Mouse (Mus musculus): ENCODE data around the gene Dvl2.

Gene Dvl2

GRCm38 (mm10) chr11:70028401-70029129, 28.2 kb downstream of the Dvl2 start:
- DNase-seq (ENCODE audit: low spot score), result no peak

DNA sequence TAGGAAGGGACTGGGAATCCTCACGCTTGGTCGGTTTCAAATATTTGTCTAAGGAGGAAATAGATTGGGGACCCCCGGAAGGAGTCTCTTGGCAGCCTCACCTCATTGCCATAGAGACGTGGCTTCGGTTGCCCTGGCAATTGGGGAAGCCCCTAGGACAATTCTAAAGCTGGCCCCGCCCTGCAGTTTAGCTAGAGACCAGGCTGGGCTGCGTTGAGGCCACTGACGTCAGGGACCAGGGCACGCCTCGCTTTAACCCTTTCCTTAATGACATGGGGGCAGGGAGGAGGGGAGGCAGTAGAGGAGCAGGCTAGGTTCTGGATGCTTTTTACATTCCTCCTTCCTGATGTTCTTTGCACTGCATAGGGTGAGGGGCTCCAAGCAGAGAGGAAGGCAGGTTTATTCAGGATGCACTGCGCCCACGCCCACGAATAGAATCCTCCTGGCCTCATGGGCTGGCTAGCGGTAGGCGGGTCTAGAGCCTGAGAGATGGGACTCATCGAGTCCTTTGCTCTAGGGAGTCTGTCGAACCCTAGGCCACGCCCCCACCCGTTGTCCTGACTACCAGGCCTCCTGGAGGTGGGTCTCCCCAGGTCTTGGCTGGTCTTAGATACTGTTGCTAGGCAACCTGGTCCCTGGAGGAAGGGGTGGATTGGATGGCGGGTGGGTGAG, 28.9 kb downstream of the Dvl2 start:
- peak; percentile 48 for DNase-seq (ENCODE audit: low spot score)

DNA sequence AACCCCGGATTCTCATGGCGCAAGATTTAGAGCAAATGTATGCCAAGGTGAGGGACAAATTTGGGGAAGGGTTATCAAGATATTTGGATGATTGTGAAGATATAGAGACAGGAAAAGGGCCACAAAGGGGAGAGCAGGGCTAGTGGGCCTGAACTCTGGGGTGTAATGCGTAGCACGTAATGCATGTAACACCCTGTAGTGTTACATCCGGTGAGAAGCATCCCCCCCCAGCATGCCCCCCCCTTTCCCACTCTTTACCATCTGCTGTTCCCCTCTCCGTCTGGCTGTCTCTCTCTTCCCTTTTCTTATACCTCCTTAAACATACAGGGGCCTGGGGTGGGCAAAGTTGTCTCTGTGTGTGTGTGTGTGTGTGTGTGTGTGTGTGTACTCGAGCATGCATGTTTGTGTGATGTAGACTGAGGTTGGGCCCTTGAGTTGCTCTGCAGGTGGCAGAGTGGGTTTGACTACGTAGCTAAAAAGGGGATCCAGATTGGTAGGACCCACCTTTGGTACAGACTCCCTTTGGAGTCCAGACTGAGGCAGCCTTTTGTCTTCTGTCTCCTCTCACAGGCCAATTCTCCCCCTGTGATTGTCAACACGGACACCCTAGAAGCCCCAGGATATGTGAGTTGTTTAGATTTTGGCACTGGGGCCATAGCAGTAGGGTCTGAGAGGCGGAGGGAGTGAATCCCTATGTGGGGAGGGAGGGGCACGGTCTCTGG, 29.6 kb downstream of the Dvl2 start:
- DNase-seq (ENCODE audit: low spot score), result no peak

DNA sequence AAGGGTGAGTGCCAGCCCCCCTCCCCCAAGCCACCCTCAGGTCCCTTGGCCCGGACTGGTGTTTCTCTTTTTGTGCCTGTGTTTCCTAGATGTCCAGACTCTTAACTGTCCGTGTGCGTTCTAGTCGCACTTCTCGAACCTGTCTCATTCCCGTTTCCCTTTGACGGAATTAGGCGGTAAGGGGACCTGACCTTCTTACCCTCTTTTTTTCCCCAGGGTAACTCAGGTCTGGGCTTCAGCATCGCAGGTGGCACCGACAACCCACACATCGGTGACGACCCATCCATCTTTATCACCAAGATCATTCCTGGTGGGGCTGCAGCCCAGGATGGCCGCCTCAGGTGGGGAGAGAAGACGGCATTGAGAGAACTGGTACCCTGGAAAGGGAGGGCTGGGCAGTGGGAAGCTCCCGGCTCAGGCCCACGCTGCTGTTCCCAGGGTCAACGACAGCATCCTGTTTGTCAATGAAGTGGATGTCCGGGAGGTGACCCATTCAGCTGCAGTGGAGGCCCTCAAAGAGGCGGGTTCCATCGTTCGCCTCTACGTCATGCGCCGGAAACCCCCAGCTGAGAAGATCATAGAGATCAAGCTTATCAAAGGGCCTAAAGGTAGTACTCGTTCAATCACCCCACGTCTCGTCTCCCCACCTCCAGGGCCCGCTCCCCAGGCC, 30.4 kb downstream of the Dvl2 start:
- DNase-seq (ENCODE audit: low spot score), result no peak

DNA sequence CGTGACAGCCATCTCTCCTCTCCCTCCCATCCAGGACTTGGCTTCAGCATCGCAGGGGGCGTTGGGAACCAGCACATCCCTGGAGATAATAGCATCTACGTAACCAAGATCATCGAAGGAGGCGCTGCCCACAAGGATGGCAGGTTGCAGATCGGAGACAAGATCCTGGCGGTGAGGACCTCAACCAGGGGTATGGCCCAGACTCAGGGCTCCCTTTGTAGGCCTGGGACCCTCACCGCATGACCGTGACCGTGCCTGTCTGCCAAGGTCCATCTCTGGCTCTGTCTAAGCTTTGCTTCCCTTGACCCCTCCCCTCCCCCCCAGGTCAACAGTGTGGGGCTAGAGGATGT, 30.9 kb downstream of the Dvl2 start:
- no peak for DNase-seq (ENCODE audit: low spot score)

- DNase-seq (ENCODE audit: low spot score), result no peak
These were observed 37.8 kb downstream of the Dvl2 start for GRCm38 (mm10) chr11:70038174-70038573.

DNA sequence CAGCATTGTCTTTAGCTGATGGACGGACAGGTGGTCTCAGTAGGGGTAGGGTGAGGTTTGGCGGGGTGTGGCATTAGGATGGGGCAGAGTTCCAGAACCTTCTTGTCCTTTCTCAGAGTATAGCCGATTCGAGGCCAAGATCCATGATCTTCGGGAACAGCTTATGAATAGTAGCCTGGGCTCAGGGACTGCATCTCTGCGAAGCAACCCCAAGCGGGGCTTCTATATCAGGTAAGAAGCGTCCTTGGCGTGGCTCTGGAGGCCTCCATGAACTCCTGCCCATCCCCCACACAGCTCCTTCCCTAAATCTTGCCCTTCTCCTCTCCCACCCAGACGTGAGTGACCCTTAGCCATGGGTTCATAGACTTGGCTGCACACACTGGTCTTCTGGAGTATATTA, 39.2 kb downstream of the Dvl2 start:
- no peak for DNase-seq (ENCODE audit: low spot score)

DNA sequence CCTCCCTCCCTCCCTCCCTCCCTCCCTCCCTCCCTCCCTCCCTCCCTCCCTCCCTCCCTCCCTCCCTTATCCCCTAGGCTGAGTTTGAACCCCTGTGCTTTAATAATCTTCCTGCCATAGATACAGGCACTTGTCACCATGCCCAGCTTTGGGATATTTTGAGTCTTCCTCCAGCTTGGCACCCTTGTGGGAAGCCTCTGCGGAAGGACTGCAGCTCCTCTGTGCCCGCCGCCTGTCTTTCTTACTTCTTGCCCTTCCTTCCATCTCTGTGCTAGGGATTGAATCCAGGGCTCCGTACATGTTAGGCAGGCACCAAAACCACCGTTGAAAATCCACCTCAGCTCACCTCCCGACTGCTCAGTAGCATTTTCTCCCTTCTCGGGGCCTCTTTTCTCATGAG, 39.8 kb downstream of the Dvl2 start:
- DNase-seq (ENCODE audit: low spot score), result no peak

DNA sequence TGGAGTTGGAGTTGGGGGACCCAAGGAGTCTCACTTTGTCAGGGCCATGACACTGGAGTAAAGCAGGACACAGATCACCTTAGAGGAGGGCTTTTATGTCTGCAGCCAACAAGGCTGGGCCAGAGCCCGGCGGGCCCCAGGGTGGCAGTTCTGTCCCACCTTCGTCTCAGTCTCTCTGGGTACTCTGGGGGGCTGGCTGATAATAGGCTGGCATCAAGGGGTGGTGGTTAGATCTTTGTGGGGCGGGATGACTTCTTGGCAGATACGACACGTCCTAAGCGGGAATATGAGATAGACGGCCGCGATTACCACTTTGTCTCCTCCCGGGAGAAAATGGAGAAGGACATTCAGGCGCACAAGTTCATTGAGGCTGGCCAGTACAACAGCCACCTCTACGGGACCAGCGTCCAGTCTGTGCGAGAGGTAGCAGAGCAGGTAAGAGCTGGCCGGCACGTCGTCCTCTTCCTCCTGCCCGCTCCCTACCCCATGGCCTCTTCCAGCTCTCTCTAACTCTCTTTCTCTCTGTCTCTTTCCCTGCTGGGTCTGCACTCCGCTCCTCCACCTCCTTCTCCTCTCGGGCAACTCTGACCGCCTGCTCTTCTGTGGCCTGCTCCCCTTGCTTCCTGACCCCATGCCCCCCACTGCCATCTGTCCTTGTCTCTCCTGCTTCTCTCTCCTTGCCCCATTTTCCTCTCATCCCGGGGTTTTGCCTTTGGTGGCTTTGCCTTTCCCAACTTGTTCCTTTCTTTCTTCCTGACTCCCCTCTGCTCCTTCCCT, 42.1 kb downstream of the Dvl2 start:
- no peak for DNase-seq (ENCODE audit: low spot score)

GRCm38 (mm10) chr11:70043665-70044064, 43.3 kb downstream of the Dvl2 start:
- DNase-seq (ENCODE audit: low spot score), result no peak

- DNase-seq (ENCODE audit: low spot score), result no peak
These were observed 45.0 kb downstream of the Dvl2 start for GRCm38 (mm10) chr11:70045435-70045834.

GRCm38 (mm10) chr11:70049366-70049765, 49.0 kb downstream of the Dvl2 start:
- no peak for DNase-seq (ENCODE audit: low spot score)

- DNase-seq (ENCODE audit: low spot score), result no peak
These were observed 49.4 kb downstream of the Dvl2 start for GRCm38 (mm10) chr11:70049816-70050215.

DNA sequence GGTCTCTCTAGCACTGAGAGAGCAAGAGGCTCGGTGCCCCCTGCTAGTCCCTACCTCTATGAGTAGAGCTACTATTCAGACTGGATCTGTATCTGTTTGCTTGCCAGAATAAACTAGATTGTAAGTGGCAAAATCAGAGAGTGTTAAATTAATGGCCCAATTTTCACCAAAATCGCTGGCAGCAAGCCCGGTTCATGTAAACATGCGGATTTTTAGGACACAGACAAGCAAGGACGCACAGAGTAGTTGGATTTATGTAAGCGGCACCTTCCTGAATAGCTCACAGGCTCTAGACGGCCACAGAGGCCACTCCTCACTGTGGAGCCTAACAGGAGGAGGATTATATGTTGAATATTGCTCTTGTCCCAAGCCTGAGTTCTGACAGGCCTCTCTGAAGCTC, 52.8 kb downstream of the Dvl2 start:
- DNase-seq (ENCODE audit: low spot score), result no peak

GRCm38 (mm10) chr11:70053898-70054570, 53.6 kb downstream of the Dvl2 start, which contains the start of gene Asgr1:
Gene Asgr1 (plus strand): TSS chr11:70054085.
- no peak for DNase-seq (ENCODE audit: low spot score)

- DNase-seq (ENCODE audit: low spot score), result peak; percentile 84
These were observed 55.3 kb downstream of the Dvl2 start for GRCm38 (mm10) chr11:70055618-70056214.

DNA sequence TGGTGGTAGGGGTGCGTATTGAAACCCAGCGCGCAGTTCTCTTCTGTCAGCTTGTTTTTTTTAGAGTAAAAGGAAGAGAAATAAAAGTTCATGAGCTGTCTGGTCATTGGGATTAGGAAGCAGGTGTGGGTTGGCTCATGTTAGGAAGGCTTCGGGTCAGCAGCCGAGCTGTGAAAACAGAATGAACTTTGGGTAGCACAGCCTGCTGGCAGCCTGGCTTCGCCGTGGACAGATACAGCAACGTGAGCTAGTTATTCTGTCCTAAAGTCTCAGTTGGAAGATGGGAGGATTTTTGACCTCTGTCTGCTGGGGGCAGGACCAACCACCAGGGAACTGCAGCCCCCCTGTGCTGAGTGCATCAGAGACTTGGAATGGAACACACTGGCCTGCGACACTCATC, 57.4 kb downstream of the Dvl2 start:
- DNase-seq (ENCODE audit: low spot score), result no peak

DNA sequence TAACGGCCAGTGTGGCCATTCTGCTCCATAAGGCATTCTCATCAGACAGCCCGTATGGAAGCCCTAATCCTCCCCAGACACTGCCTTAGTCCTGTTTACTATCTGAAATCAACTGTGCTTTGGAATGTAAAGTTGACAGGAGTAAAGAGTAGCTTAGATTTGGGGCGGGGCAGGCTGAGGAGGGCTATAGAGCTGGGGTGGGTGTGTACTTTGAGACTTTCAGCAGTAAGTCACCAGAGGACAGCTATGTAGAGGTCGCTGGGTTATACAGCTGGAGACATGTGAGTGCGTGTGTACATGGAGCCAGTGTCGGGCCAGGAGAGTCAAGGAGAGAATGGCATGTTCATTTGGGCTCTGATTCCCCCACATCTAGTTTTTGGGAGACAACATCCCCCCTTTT, 59.5 kb downstream of the Dvl2 start:
- DNase-seq (ENCODE audit: low spot score), result no peak
